Mouse (Mus musculus): ENCODE results near the gene Dcaf5. TPM values are rescaled to one million over a fixed set of nuclear protein-coding genes. Genes with fewer than 3 reads are reported as not detected.

The Dcaf5 gene
- polyA plus RNA-seq, 1 experiment = 97.1 TPM

DNA sequence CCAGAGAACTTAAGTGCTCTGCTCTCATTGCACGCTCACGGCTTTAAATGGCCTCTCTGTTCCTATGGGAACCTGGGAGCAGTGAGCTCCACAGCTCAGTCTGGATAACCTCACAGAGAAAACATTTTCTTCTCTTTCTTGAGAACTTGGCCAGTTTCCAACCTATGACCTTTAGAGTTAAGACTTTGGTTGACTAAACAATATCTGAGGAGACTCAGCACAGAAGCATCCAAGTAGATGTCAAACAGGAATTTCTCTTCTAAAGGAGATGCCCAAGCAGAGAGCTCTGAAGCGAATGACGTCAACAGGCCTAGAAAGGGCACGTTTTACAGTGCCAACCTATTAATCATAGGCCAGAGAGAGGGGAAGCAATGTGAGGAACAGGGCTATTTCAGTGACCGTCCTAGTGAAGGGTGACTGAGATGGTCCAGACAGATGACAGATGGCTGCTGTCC, 91.6 kb downstream of the Dcaf5 start:
- Histone ChIP-seq H3K4me1 (ENCODE audit: control insufficient read depth, insufficient read depth, low read length) (no peaks in the 10 kb centered on the region), H3K4me3 (ENCODE audit: control insufficient read depth, low read depth, low read length) (no peak overlapping the region), H3K36me3 (ENCODE audit: control insufficient read depth, insufficient read depth, low read length) (peaks cover 2% of the 10 kb centered on the region; the same call in 1 of the 2 replicates), H3K27me3 (ENCODE audit: control insufficient read depth, insufficient read depth, low read length) (no peaks in the 10 kb centered on the region), H3K27ac (ENCODE audit: control insufficient read depth, insufficient read depth, low read depth, low read length) (no peak overlapping the region)
- TF ChIP-seq POLR2A (IDR thresholded peaks at IDR 0.05; ENCODE audit: control insufficient read depth, low read depth, low read length) = no peak
- no peak for TF ChIP-seq CTCF (IDR thresholded peaks at IDR 0.05; ENCODE audit: control insufficient read depth, insufficient read depth, insufficient replicate concordance, low read depth, low read length)

DNA sequence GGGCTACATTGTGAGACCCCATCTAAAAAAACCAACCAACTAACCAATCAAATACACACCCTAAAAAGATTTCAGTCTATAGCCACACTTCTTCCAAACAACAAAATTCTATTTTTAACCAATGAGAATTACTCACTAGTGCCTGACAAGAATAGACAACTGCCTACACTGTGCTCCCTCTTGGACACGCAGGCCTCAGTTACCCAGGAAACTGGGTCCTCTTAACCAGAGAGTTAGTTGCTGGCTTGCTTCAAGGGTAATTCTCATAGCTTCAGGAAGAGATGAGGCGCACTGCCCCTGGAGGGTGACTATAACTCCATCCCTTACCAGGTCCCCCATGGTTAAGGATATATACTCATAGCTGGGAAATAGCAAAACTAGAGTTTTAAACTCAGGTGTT, 95.5 kb downstream of the Dcaf5 start:
- TF ChIP-seq CTCF (IDR thresholded peaks at IDR 0.05; ENCODE audit: control insufficient read depth, insufficient read depth, insufficient replicate concordance, low read depth, low read length) (no peak), POLR2A (IDR thresholded peaks at IDR 0.05; ENCODE audit: control insufficient read depth, low read depth, low read length) (no peak)
- no peaks in the 10 kb centered on the region for H3K4me1 ChIP-seq (ENCODE audit: control insufficient read depth, insufficient read depth, low read length)
- no peak overlapping the region for H3K4me3 ChIP-seq (ENCODE audit: control insufficient read depth, low read depth, low read length)
- no peaks in the 10 kb centered on the region for H3K27me3 ChIP-seq (ENCODE audit: control insufficient read depth, insufficient read depth, low read length)
- H3K27ac ChIP-seq (ENCODE audit: control insufficient read depth, insufficient read depth, low read depth, low read length) = no peak overlapping the region
- peaks cover 2% of the 10 kb centered on the region for H3K36me3 ChIP-seq (ENCODE audit: control insufficient read depth, insufficient read depth, low read length)

DNA sequence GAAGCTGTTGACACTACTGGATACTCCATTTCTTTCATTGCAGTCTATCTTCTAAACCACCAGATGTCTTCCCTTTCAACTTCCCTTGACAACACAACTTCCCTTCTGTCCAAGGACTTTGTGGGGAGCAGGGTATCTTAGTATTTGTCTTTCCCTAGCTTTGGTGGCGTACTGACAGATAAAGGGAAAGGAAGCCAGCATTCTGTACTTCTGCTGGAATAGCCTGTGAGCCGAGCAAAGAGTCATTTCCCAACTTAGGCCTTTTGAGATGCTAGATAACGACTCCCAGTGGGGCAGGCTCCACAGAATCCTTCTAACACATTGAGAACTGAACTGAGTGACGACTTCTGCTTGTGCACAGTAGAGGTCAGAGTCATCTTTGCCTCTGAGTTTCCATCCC, 102.2 kb downstream of the Dcaf5 start:
- no peaks in the 10 kb centered on the region for H3K27me3 ChIP-seq (ENCODE audit: control insufficient read depth, insufficient read depth, low read length)
- TF ChIP-seq POLR2A (IDR thresholded peaks at IDR 0.05; ENCODE audit: control insufficient read depth, low read depth, low read length) (no peak), CTCF (IDR thresholded peaks at IDR 0.05; ENCODE audit: control insufficient read depth, insufficient read depth, insufficient replicate concordance, low read depth, low read length) (no peak)
- H3K36me3 ChIP-seq (ENCODE audit: control insufficient read depth, insufficient read depth, low read length) = no peaks in the 10 kb centered on the region; the same call in 1 of the 2 replicates
- no peak overlapping the region for H3K4me3 ChIP-seq (ENCODE audit: control insufficient read depth, low read depth, low read length)
- no peaks in the 10 kb centered on the region for H3K4me1 ChIP-seq (ENCODE audit: control insufficient read depth, insufficient read depth, low read length)
- no peak overlapping the region for H3K27ac ChIP-seq (ENCODE audit: control insufficient read depth, insufficient read depth, low read depth, low read length)

DNA sequence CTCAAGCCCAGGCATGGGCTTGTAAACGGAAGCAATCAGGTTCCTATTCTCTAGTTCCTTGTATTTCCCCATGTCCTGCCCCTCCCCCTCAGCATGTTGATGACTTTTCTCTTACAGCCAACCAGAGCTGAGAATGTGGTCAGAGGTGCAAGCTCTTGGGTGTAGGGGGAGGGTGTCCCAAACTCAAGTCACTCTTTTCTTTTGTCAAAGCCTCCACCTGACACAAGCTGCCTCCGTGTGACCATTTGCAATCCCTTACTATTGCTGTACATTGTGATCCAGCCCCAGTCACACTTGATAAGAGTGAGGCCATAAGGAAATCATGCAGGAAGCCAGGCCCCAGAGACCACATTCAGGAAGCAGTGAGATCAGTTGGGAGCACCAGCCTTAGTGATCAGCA, 104.8 kb downstream of the Dcaf5 start:
- H3K4me1 ChIP-seq (ENCODE audit: control insufficient read depth, insufficient read depth, low read length) = no peaks in the 10 kb centered on the region
- H3K27me3 ChIP-seq (ENCODE audit: control insufficient read depth, insufficient read depth, low read length) = no peaks in the 10 kb centered on the region
- H3K36me3 ChIP-seq (ENCODE audit: control insufficient read depth, insufficient read depth, low read length) = no peaks in the 10 kb centered on the region
- no peak overlapping the region for H3K4me3 ChIP-seq (ENCODE audit: control insufficient read depth, low read depth, low read length)
- TF ChIP-seq CTCF (IDR thresholded peaks at IDR 0.05; ENCODE audit: control insufficient read depth, insufficient read depth, insufficient replicate concordance, low read depth, low read length) (no peak), POLR2A (IDR thresholded peaks at IDR 0.05; ENCODE audit: control insufficient read depth, low read depth, low read length) (no peak)
- no peak overlapping the region for H3K27ac ChIP-seq (ENCODE audit: control insufficient read depth, insufficient read depth, low read depth, low read length)

DNA sequence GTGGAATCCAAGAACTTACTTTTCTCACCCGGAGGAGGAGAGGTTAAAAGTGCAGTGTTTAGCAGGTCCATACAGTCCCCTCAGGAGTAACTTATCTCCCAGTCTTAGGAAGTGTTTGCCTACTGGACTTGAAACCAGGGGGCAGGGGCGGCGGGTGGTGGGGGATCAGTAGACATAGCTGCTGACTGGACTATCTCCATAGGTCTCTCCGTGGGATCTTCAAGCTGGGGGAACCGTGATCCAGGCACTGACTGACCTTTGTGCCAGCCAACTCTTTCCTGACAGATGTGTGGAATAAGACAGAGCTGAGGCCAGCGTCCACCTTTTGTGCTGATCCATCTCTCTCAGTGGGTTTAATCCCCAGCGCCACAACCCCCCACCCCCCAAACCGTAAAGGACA, 105.6 kb downstream of the Dcaf5 start:
- H3K36me3 ChIP-seq (ENCODE audit: control insufficient read depth, insufficient read depth, low read length) = no peaks in the 10 kb centered on the region
- no peak overlapping the region for H3K27ac ChIP-seq (ENCODE audit: control insufficient read depth, insufficient read depth, low read depth, low read length)
- TF ChIP-seq CTCF (IDR thresholded peaks at IDR 0.05; ENCODE audit: control insufficient read depth, insufficient read depth, insufficient replicate concordance, low read depth, low read length) (no peak), POLR2A (IDR thresholded peaks at IDR 0.05; ENCODE audit: control insufficient read depth, low read depth, low read length) (no peak)
- no peaks in the 10 kb centered on the region for H3K4me1 ChIP-seq (ENCODE audit: control insufficient read depth, insufficient read depth, low read length)
- no peak overlapping the region for H3K4me3 ChIP-seq (ENCODE audit: control insufficient read depth, low read depth, low read length)
- no peaks in the 10 kb centered on the region for H3K27me3 ChIP-seq (ENCODE audit: control insufficient read depth, insufficient read depth, low read length)

DNA sequence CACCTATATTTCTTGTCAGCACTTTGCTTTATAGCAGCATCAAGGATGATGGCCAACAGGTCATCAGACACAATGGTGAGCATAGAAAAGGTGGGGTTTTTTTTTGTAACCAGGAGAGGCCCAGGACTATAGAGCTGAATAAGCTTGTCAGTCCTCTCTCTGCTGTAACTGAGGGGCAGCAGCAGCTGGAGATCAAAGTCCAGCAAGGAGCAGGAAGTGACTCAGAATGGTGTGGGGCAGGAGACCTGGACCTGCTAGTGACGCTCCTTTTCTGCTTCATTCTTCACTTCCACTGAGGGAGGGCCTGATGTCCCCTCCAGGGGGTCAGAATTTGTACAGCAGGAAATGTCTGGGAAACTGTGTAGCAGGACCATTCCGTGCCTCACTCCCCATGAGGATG, 106.8 kb downstream of the Dcaf5 start:
- Histone ChIP-seq H3K27ac (ENCODE audit: control insufficient read depth, insufficient read depth, low read depth, low read length) (no peak overlapping the region), H3K36me3 (ENCODE audit: control insufficient read depth, insufficient read depth, low read length) (no peaks in the 10 kb centered on the region), H3K27me3 (ENCODE audit: control insufficient read depth, insufficient read depth, low read length) (no peaks in the 10 kb centered on the region), H3K4me3 (ENCODE audit: control insufficient read depth, low read depth, low read length) (no peak overlapping the region), H3K4me1 (ENCODE audit: control insufficient read depth, insufficient read depth, low read length) (no peaks in the 10 kb centered on the region)
- no peak for TF ChIP-seq POLR2A (IDR thresholded peaks at IDR 0.05; ENCODE audit: control insufficient read depth, low read depth, low read length)
- TF ChIP-seq CTCF (IDR thresholded peaks at IDR 0.05; ENCODE audit: control insufficient read depth, insufficient read depth, insufficient replicate concordance, low read depth, low read length) = no peak

DNA sequence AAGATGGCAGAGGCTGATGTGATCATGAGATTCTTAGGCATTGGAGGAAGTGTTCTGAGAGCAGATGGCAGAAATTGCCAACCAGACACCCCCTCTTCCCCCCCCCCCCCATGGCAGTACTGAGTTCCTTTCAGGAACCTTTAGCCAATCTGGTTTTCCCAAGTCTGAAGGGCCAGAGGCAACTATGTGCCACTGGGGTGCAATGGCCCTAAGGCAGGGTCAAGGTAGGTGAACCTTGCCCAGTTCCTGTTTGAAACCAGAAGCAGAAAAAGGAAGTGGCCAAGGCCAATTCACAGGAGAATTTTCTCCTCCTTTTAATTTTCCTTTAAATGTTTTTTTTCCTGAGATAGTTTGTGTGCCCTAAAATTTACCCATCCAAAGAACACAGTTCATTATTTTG, 110.4 kb downstream of the Dcaf5 start:
- Histone ChIP-seq H3K4me3 (ENCODE audit: control insufficient read depth, low read depth, low read length) (no peak overlapping the region), H3K27me3 (ENCODE audit: control insufficient read depth, insufficient read depth, low read length) (no peaks in the 10 kb centered on the region), H3K4me1 (ENCODE audit: control insufficient read depth, insufficient read depth, low read length) (no peaks in the 10 kb centered on the region), H3K36me3 (ENCODE audit: control insufficient read depth, insufficient read depth, low read length) (no peaks in the 10 kb centered on the region), H3K27ac (ENCODE audit: control insufficient read depth, insufficient read depth, low read depth, low read length) (no peak overlapping the region)
- TF ChIP-seq POLR2A (IDR thresholded peaks at IDR 0.05; ENCODE audit: control insufficient read depth, low read depth, low read length) (no peak), CTCF (IDR thresholded peaks at IDR 0.05; ENCODE audit: control insufficient read depth, insufficient read depth, insufficient replicate concordance, low read depth, low read length) (no peak)

DNA sequence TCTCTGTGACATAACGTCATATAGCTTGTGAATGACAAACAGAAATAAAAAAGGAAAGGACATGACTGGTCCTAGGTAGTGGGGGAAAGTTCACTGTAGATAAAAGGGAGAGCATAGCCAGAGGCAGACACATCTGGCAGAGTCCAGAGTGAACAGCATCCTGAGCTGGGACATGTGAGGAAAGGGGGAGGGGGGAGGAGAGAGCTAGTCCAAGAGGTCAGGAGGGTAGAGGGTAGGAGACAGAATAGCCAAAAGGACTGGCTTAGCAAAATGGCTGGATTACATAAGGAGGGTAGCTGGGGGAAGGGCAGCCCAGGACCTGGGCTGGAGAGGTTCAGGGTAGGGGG, 111.6 kb downstream of the Dcaf5 start:
- Histone ChIP-seq H3K27ac (ENCODE audit: control insufficient read depth, insufficient read depth, low read depth, low read length) (no peak overlapping the region), H3K27me3 (ENCODE audit: control insufficient read depth, insufficient read depth, low read length) (no peaks in the 10 kb centered on the region), H3K4me3 (ENCODE audit: control insufficient read depth, low read depth, low read length) (no peak overlapping the region), H3K4me1 (ENCODE audit: control insufficient read depth, insufficient read depth, low read length) (no peaks in the 10 kb centered on the region), H3K36me3 (ENCODE audit: control insufficient read depth, insufficient read depth, low read length) (no peaks in the 10 kb centered on the region)
- TF ChIP-seq POLR2A (IDR thresholded peaks at IDR 0.05; ENCODE audit: control insufficient read depth, low read depth, low read length) (no peak), CTCF (IDR thresholded peaks at IDR 0.05; ENCODE audit: control insufficient read depth, insufficient read depth, insufficient replicate concordance, low read depth, low read length) (no peak)
